Mouse (Mus musculus) kidney, adult 18-20 months (tissue): Measurements from ENCODE around the gene Shank3.
A peak's percentile ranks its signal among the peaks of the same experiment; 100 is the strongest.

Source experiments
- DNase-seq: peaks from one replicate; pipeline ENCODE4 v3.0.0; 2021

Gene Shank3

DNA sequence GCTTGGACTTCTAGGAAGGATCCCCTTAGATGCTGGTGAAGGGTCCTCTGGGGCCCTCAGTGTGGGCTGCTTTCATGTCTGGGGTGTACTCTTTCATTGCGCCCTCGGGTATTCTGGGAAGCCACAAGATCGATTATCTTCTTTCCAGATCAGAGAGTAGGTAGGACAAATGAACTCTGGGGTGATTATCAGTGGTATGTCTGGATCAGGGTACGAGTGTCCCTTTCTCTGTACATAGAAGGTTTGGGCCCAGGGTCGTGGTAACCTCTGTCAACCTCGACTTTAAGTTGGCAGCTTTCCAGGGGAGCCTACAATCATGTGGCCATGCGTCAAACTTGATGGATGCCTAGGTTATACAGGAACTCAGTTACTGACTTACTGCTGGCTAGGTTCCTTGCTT, 26.5 kb downstream of the Shank3 start:
- DNase-seq, result no peak

DNA sequence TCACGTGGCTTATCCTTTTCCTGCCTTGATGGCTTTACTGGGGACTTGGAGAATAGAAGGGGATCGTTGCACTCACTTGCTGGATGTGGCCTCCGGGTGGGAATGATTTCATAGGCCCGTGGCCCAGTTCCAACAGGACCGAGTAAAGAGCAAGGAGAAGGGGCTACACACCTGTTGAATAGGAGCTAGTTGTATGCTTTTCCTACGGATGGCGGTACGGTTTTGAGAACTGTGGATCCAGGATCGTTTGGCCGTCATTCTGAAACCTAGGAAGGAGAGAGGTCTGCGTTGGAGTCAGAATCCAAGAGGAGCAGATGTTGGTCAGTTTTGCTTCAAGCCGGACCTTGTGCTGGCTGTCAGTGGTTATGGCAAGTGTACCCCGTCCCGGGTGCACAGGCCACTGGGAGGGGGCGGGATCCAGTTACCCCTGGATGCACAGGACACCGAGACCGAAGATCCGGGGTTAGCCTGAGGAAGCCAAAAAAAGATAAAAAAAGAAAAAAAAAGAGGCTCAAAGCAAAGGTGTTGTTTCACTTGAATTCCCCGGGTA, 27.4 kb downstream of the Shank3 start:
- DNase-seq, result no peak

DNA sequence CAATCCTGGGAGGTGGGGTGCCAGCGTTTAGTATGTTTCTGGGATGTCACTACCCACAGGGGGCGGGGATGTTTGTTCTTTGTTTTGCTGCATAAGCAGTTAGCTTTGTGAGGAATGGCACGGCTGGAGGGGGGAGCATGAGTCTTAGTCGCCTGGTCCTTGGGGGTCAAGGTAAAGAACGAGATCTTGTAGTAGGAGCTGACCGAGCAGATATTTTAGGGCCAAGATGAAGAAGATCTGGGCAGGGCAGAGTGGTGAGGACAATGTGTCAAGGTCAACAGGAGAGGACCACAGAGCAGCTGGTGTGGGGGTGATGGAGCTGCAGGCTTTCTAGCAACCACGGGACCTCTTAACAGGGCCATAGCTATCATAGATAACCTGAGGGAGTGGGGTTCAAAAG, 28.0 kb downstream of the Shank3 start:
- no peak for DNase-seq

DNA sequence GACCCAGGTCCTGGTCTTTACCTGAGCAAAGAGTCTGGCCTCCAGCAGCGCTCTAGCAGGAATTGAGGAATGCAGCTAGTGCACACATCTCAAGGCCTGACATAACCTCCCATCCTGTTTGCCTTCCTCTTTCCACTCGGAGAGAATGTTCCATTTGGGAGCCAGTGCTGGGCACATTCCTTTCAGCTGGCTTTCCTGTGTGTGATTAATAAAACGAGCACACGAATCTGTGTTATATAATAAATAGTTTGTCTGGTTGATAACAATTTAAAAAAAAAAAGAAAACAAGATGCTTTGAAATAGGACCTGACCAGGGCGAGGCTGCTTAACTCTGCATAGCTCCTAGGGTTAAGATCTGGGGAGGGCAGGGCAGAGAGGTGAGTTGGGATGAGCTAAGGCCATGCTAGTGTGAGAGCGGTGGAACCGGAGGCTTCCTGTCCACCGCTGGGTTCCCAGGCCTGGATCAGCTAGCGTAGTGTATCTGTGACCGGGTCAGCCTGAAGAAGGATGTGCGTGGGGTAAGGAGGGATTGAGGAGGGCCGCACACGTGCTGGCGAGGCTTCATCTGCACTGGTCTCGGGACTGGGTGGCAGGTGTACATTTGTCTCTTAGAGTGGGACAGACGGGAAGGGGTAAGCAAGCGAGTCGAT, 28.9 kb downstream of the Shank3 start:
- no peak for DNase-seq

DNA sequence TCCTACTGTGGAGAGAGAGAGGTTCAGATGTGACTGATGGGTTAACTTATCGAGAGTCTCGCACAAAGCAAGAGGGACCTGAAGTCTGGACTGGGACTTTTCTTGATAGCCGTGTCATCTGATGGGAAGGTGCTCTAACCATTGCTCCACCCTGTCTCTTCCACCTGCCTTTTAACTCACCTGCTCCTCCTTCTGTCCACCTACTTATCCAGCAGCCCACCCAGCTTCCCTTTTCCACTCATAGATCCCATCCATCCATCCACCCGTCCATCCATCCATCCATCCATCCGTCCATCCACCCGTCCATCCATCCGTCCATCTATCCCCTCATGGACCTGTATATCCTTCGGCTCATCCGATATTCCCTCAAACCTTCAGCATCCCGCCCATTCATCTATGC, 29.5 kb downstream of the Shank3 start:
- no peak for DNase-seq

DNA sequence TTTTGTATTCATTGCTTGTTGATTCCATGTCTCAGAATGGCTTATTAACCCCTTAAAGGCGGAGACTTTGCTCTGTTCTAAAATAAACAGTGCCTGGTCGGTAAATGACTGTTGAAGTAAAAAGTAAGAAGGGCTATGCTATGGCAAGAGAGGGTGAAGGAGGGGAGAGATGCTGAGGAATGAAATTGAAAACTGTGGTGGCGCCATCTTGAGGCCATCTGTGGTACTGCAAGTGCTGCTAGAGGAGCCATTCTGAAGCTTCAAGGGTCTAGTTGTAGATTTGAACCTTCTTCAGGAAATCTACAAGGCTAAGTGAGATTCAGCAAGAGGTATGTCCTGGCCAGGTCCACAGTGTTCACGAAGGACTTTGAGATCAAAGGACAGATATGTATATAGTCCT, 30.9 kb downstream of the Shank3 start:
- peak; percentile 70 for DNase-seq

DNA sequence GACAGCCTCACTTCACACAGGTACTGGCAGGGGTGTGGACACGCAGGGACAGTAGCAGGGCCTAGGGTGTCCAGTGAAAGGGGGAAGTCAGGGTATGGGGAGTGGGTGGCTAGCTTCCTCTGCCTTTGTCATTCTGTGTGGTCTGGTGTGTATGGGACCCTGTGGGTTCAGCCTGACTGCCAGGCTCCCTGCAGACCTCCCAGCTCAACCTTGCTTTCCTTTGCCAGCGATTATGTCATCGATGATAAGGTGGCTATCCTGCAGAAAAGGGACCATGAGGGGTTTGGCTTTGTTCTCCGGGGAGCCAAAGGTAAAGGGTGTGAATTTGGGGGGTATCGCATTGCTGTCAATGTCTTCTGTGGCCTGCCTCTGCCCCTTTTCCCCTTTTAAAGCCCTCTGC, 32.0 kb downstream of the Shank3 start:
- DNase-seq, result no peak

DNA sequence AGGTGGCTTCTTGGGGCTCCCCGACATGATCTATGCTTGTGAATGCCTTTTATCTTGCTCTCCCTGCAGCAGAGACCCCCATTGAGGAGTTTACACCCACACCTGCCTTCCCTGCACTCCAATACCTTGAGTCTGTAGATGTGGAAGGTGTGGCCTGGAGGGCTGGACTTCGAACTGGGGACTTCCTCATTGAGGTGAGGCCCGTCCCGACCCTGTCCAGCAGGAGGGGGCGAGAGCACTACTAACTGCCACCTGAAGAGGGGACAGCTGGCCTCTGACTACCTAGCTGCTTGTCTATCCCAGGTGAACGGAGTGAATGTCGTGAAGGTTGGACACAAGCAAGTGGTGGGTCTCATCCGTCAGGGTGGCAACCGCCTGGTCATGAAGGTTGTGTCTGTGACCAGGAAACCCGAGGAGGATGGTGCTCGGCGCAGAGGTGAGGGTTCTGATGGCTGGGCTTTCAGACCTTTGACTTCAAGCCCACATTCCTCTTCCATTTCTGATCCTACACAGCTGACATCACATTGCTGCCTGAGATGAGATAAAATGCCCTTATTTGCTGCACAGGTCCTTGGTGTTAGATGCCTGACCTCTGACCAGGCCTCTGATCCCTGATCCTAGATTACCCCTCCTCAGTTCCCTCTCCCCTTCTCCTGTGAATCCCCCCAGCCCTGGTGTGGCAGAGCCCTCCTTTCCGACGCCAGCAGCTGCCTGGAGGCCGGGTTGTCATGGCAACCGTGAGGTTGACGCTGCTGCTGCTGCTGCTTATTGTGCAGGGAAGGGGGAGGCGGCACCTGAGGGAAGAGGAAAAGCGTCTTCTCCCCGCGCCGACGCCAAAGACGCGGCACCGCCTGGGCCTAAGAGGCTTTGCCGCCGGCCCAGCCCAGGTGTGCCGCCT, 32.9 kb downstream of the Shank3 start:
- DNase-seq, result no peak

DNA sequence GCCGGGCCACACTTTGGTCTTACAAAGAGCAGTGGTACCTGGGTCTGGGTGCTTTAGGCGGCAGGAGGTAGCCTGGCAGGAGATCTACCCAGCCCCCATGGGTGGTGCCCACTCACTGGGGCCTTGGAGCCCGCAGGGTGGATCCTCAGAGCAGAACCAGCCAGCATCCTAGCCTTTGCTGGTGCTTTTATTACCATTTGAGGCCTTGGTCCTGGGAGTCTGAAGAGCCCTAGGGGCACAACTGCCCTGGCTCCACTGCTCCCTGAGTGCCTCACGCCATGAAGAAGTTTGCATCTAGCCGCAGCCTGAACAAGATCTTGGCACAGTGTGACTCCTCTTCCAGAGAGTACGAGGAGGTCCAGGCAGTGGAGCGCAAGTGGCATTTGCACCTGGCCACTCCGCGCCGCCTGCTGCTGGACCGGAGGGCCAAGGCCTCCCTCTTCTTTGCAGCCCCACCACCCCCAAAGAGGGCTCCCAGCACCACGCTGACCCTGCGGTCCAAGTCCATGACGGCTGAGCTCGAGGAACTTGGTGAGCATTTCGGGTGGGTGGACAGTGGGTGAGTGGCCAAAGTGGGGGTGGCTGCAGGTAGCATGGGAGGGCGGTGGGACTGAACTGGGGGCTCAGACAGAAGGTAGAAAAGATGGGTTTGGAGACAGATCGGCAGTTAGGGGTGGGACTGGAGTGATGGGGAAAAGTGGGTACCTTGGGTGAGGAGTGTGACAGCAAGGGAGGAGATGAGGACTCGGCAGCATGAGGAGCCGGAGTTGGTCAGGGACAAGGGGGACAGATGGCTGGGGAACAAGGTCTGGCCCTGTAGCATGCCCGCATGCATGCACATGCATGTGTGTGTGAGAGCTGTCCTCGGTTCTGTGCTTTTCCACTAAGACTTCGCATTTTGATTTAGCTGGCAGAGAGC, 33.8 kb downstream of the Shank3 start:
- DNase-seq, result no peak

DNA sequence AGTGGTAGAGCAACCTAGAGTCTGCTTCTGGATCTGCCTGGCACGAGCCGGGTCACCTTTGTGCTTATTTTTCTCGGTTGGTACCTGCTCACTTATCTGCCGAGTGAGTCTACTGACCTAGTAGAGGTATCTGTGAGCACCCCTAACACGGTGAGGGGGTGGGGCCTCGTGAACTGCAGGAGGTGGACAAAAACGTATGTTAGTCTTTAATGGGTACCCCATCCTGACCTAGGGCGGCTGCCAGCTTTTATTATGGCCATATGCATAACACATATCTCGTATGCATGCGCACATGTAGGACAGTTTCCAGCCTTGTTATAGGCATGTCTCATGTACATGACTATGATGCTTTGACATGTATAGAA, 34.4 kb downstream of the Shank3 start:
- DNase-seq, result no peak

DNA sequence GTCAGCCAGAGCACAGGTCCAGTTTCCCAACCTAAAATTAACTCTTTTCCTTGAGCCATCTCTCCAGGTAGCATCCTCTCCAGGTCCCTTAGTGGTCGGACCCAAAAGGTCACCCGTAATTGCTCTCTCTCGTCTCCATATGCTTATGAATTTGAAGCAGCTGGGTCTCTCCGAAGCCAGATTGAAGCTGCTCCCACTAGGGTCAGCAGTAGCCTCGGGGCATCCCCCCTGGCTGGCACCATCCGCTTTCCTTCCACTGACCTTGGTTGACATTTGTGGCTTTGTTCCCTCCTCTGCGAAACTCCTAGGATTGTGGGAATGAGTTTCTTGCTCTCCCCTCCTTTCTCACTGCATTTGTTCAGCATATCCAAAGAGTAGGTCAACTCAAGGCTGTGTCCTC, 44.7 kb downstream of the Shank3 start:
- DNase-seq, result no peak

DNA sequence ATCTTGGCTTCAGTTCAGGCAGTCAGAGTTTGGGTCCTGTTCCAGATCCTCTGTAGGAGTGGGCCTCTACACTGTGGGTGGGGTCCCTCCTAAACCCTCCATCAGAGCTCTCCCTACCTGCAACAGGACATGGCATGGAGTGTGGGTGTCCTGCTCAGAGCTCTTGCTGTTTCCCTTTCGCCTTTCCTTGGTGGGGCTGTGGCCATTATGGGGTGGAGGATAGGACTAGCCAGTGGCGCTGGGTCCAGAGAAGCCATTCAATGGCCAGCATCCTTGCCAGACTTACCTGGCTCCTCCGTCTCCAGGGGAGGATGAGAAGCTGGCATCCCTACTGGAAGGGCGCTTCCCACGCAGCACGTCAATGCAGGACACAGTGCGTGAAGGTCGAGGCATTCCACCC, 47.9 kb downstream of the Shank3 start:
- no peak for DNase-seq

DNA sequence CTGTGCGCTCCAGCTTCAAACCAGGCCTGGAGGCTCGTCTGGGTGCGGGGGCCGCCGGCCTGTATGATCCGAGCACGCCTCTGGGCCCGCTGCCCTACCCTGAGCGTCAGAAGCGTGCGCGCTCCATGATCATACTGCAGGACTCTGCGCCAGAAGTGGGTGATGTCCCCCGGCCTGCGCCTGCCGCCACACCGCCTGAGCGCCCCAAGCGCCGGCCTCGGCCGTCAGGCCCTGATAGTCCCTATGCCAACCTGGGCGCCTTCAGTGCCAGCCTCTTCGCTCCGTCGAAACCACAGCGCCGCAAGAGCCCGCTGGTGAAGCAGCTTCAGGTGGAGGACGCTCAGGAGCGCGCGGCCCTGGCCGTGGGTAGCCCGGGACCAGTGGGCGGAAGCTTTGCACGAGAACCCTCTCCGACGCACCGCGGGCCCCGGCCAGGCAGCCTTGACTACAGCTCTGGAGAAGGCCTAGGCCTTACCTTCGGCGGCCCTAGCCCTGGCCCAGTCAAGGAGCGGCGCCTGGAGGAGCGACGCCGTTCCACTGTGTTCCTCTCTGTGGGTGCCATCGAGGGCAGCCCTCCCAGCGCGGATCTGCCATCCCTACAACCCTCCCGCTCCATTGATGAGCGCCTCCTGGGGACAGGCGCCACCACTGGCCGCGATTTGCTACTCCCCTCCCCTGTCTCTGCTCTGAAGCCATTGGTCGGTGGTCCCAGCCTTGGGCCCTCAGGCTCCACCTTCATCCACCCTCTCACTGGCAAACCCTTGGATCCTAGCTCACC, 48.6 kb downstream of the Shank3 start:
- no peak for DNase-seq

DNA sequence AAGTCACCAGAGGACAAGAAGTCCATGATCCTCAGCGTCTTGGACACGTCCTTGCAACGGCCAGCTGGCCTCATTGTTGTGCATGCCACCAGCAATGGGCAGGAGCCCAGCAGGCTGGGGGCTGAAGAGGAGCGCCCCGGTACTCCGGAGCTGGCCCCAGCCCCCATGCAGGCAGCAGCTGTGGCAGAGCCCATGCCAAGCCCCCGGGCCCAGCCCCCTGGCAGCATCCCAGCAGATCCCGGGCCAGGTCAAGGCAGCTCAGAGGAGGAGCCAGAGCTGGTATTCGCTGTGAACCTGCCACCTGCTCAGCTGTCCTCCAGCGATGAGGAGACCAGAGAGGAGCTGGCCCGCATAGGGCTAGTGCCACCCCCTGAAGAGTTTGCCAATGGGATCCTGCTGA, 49.4 kb downstream of the Shank3 start:
- DNase-seq, result no peak

DNA sequence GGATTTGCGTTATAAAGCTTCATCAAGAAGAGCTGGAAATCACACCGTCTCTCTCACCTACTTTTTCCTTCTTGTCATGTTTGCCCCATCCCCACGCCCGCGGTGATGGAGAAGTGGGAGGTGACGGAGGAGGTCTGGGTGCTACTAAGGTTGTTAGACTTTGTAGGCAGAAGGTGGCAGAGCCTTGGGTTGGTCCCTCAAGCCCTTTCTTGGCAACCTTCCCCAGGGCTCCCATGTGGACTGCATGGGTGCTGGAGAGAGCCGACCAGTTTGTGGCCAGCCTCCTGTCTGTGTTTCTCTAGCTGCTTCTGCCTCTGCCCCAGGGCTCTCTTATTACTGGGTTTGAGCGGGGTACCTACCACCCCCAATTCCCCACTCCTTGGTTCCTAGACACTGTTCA, 51.1 kb downstream of the Shank3 start:
- DNase-seq, result no peak

DNA sequence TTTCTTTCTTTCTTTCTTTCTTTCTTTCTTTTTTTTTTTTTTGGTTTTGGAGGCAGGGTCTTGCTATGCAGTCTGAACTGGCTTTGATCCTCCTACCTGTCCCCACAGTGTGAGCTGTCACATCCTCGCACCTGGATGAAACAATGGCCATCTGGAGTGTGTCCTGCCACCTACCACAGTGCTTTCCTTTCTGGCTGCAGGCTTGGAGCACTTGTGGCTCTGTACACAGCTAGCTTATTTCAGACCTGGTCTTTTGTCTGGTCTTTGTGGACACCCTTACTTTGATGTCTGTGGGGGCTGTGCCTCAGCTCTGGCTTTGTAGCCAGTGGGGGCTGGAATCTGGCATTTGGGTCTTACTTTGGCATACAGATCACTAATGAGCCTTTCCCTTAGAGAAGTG, 52.3 kb downstream of the Shank3 start:
- no peak for DNase-seq

DNA sequence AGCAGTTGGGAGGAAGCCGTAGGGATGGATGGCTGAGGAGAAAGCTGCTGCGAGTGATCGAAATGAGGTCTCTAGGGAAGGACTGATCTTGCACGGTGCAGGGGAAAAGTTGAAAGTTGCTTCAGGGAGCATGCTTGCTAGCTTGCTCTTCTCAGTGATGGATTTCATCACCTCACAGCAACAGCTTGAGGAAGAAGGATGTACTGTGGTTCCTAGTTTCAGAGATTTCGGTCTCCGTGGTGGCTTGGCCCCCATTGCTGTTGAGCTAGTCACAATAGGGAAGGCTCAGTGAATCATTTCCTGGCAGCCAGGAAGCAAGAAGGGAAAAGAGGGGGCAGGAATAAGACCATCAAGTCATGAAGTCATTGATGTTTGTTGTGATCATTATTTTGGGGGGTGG, 56.2 kb downstream of the Shank3 start:
- DNase-seq, result no peak

DNA sequence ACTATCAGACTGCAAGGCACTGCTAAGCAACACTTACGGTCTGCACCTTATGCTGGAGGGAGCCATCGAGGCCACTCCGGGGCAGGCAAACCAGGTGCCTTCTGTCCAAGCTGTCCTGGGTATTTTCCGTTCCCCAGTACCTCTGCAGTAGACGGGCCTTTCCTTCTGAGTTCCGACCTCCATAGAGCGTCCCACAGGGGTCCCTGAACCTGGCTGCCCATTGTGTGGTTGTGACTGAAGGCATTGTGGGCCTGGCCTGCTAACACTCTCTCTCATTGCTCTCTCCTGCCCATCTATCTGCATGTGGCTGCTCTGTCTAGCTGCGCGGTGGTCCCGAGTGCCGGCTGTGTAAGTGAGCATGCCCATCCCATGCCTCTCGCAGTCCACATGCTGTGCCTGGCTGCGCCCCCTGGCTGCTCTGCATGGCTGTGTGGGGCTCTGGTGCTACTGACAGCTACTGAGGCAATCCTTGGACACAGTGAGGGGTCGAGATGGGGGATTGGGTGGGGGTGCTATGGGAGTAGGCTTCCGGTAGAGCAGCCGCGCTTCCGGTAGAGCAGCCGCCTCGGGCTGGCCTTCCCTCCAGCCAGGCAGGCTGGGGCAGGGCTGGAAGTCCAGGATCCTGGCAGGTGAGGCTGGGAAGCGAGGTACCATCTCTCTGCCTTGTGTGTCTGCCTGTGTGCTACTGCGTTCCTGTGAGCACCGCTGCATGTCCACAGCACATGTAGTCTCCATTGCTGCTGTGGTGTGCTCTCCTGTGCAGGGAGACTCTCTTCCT, 57.2 kb downstream of the Shank3 start:
- DNase-seq, result no peak

DNA sequence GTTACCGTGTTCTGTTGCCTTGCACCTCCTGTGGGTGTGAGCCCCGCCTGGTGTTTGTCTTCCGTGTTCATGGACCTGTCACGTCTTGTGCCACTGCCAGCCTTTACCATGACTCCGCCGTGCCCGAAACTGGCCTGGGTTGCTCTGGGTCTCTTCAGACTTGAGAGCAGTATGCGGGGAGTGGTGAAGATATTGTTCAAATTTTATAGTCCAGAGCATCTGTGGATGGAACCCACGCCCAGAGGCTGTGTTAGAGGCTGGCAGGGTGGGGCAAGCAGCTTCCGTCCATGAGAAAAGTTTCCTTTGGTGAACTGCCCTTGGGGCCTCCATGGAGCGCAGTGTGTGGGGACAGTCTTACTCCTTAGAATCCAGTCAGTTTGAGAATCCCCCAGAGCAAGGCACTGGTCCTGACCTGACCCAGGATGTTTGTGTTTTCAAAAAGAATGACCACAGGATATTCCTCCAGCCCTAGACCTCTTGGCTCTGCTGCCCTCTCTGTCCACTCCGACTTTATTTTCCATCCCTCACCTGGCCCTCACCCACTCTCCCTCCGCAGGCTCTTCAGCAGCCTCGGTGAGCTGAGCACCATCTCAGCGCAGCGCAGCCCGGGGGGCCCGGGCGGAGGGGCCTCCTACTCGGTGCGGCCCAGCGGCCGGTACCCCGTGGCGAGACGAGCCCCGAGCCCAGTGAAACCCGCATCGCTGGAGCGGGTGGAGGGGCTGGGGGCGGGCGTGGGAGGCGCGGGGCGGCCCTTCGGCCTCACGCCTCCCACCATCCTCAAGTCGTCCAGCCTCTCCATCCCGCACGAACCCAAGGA, 58.0 kb downstream of the Shank3 start:
- no peak for DNase-seq

DNA sequence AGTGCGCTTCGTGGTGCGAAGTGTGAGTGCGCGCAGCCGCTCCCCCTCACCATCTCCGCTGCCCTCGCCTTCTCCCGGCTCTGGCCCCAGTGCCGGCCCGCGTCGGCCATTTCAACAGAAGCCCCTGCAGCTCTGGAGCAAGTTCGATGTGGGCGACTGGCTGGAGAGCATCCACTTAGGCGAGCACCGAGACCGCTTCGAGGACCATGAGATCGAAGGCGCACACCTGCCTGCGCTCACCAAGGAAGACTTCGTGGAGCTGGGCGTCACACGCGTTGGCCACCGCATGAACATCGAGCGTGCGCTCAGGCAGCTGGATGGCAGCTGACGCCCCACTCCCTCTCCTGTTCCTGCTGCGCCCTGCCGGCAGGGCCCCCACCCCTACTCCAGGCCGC, 58.6 kb downstream of the Shank3 start:
- DNase-seq, result no peak
